Mouse (Mus musculus) regulatory T cell (primary cell): ENCODE measurements around the gene Kcnj1.

Experiments used
- in situ Hi-C: fragments of 300-600 bp; cut with MboI, MseI; formaldehyde crosslinking; loops from one replicate; pipeline ENCODE4 v1.15.1; 2025; ENCODE audit warnings: high pct_unique_total_duplicates

Gene Kcnj1

GRCm38 (mm10) chr9:32372202-32372601 lies at the start of gene Kcnj1:
Gene Kcnj1 (plus strand): TSS chr9:32372493.
- in situ Hi-C loops, result no loop called here

- in situ Hi-C loops, result no loop called here
Measured at GRCm38 (mm10) chr9:32323610-32324009, 48.7 kb upstream of the Kcnj1 start.

GRCm38 (mm10) chr9:32328777-32329176 lies 43.5 kb upstream of the Kcnj1 start:
- in situ Hi-C loops, result no loop called here

- in situ Hi-C loops, result no loop called here
Measured at GRCm38 (mm10) chr9:32331162-32331561, 41.1 kb upstream of the Kcnj1 start.

- in situ Hi-C loops, result no loop called here
Measured at GRCm38 (mm10) chr9:32335389-32336150, 36.7 kb upstream of the Kcnj1 start.

GRCm38 (mm10) chr9:32340831-32341230 lies 31.5 kb upstream of the Kcnj1 start:
- in situ Hi-C loops, result no loop called here

GRCm38 (mm10) chr9:32342929-32343328 lies 29.4 kb upstream of the Kcnj1 start:
- in situ Hi-C loops, result no loop called here

GRCm38 (mm10) chr9:32344051-32344450 lies 28.2 kb upstream of the Kcnj1 start, which contains the start of gene Kcnj5:
Gene Kcnj5 (minus strand): TSS chr9:32344350.
- in situ Hi-C loops, result no loop called here

GRCm38 (mm10) chr9:32344489-32344888 lies 27.8 kb upstream of the Kcnj1 start:
- in situ Hi-C loops, result no loop called here

- in situ Hi-C loops, result no loop called here
Measured at GRCm38 (mm10) chr9:32348096-32348495, 24.2 kb upstream of the Kcnj1 start.

- in situ Hi-C loops, result no loop called here
Measured at GRCm38 (mm10) chr9:32349344-32349743, 22.9 kb upstream of the Kcnj1 start.

- in situ Hi-C loops, result loop anchor here (5.0 kb wide), 1 partner anchor 78 kb away; no protein-coding TSS in a partner anchor
Measured at GRCm38 (mm10) chr9:32350332-32350731, 22.0 kb upstream of the Kcnj1 start.

GRCm38 (mm10) chr9:32360770-32361169 lies 11.5 kb upstream of the Kcnj1 start:
- in situ Hi-C loops, result no loop called here

GRCm38 (mm10) chr9:32368812-32369211 lies 3.5 kb upstream of the Kcnj1 start:
- in situ Hi-C loops, result no loop called here

- in situ Hi-C loops, result no loop called here
Measured at GRCm38 (mm10) chr9:32369388-32369787, 2.9 kb upstream of the Kcnj1 start.

- in situ Hi-C loops, result no loop called here
Measured at GRCm38 (mm10) chr9:32373656-32374055, 1.4 kb downstream of the Kcnj1 start.

GRCm38 (mm10) chr9:32376031-32376430 lies 3.7 kb downstream of the Kcnj1 start:
- in situ Hi-C loops, result no loop called here

- in situ Hi-C loops, result no loop called here
Measured at GRCm38 (mm10) chr9:32376863-32377590, 4.7 kb downstream of the Kcnj1 start.

- in situ Hi-C loops, result loop anchor here (10.0 kb wide), 1 partner anchor 870 kb away; no protein-coding TSS in a partner anchor
Measured at GRCm38 (mm10) chr9:32384906-32385305, 12.6 kb downstream of the Kcnj1 start.

- in situ Hi-C loops, result loop anchor here (10.0 kb wide), 1 partner anchor 867 kb away; no protein-coding TSS in a partner anchor
Measured at GRCm38 (mm10) chr9:32388120-32388519, 15.8 kb downstream of the Kcnj1 start.

- in situ Hi-C loops, result no loop called here
Measured at GRCm38 (mm10) chr9:32391092-32391491, 18.8 kb downstream of the Kcnj1 start.

- in situ Hi-C loops, result no loop called here
Measured at GRCm38 (mm10) chr9:32391701-32392100, 19.4 kb downstream of the Kcnj1 start.

- in situ Hi-C loops, result no loop called here
Measured at GRCm38 (mm10) chr9:32392716-32393115, 20.4 kb downstream of the Kcnj1 start.
